Mouse (Mus musculus): ENCODE results near the gene Set.

DNA sequence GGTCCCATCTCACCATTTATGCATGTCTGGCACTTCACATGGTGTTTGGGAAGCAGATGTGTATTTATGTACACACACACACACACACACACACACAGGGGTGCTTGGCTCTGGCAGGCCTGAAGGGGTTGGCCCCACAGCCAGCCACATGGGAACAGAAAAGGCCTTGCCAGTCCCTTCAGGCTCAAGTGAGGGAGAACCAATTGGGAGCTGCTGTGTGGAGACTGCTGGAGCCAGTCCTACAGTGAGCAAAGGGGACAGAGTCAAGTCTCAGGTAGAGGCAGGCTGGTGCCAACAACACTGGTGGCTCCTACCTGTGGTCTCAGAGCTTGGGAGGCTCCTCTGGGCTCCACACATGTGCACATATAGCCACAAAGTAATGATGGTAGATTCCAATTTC lies 17.5 kb upstream of the Set start:
- no peak for TF ChIP-seq CTCF (IDR thresholded peaks at IDR 0.05; ENCODE audit: control insufficient read depth, insufficient read depth, insufficient read length)
- no peak for TF ChIP-seq USF1 (IDR thresholded peaks at IDR 0.05; ENCODE audit: low read depth)
